Mouse (Mus musculus): ENCODE measurements around the gene Gtf3c4. TPM values are rescaled to one million over a fixed set of nuclear protein-coding genes. Genes with fewer than 3 reads are reported as not detected.

Gene Gtf3c4
- total and polyA plus RNA-seq, 3 experiments, result 25.0 to 37.6 (median 26.0) TPM

DNA sequence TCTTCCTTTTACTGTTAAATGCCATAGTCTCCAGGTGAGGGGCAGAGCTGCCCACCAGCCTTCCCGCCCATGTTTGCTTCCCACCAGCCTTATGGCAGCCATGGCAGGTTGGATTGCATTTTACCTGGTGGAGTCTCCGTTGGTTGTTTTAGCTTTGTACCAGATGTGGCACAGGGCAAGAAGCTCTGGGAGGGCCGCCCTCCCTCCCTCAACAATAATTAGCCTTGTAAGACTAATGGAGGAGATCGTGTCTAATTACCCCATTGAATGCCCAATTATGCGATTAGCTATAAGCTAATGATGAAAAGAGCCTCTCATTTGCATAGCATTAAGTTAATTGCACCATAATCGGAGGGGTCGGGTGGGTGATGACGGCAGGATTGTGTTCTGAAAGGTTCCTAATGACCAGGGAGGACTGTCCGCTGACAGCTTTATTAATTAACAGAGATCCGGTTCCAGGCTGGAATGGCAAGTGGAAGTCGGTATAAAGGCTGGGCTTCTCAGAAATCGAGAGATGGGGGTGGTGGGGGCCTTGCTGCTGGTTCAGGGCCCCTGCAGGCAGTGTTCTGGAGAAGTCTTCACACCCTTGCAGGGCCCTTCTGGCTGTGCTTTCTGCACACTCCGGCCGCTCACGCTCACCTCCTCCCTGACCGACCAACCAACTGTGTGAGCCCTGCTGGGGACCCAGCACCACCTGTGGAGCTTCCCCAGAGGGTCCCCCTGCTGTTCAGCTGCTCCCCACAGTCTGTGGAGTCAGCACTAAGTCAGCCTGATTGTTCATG lies 60.0 kb downstream of the Gtf3c4 start:
- H3K9me3 ChIP-seq (replicated peaks), result no peaks in the 10 kb centered on the region
- TF ChIP-seq GATA1 (IDR thresholded peaks at IDR 0.05; ENCODE audit: borderline replicate concordance, low read length) (no peak), GATA2 (IDR thresholded peaks at IDR 0.05; ENCODE audit: borderline replicate concordance, low read depth, low read length) (no peak)
- ATAC-seq (ENCODE audit: extremely low read depth, insufficient number of reproducible peaks, low FRiP score, poor library complexity, severe bottlenecking) (no peak), DNase-seq (ENCODE audit: low spot score) (no peak)
- H3K4me1 ChIP-seq (ENCODE audit: insufficient read depth, low read depth, low read length), result no peaks in the 10 kb centered on the region
- H3K4me3 ChIP-seq (ENCODE audit: low read depth, low read length), result no peak overlapping the region
- peaks cover 37% of the 10 kb centered on the region for H3K27me3 ChIP-seq (ENCODE audit: insufficient read depth, low read length)
- H3K36me3 ChIP-seq (replicated peaks), result no peaks in the 10 kb centered on the region

DNA sequence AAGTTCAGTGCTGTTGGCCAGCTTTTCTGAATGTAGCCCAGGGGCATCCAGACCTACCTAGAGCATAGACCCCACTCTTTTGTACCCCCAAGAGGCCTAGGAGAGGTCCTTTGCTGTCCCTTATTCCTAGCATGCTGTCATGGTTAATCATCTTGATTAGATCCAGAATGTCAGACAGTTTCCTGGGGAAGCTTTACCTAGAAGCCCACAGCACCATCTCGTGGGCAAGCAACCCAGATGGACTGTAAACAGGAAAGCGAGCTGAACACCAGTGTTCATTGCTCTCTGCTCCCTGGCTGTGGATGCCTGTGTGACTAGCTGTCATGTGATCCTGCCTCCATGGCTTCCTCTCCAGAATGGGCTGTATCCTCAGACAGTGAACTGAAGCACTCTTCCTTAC lies 63.4 kb downstream of the Gtf3c4 start:
- DNase-seq (ENCODE audit: low spot score), result no peak
- Histone ChIP-seq H3K9me3 (replicated peaks) (no peaks in the 10 kb centered on the region), H3K4me3 (ENCODE audit: low read depth, low read length) (no peak overlapping the region), H3K4me1 (ENCODE audit: insufficient read depth, low read depth, low read length) (no peaks in the 10 kb centered on the region), H3K27me3 (ENCODE audit: insufficient read depth, low read length) (peaks cover 43% of the 10 kb centered on the region), H3K36me3 (replicated peaks) (no peaks in the 10 kb centered on the region)
- ATAC-seq (ENCODE audit: extremely low read depth, insufficient number of reproducible peaks, low FRiP score, poor library complexity, severe bottlenecking), result no peak
- TF ChIP-seq TAL1 (conservative IDR thresholded peaks at IDR 0.05; ENCODE audit: low read depth, low read length) (no peak), POLR2AphosphoS5 (IDR thresholded peaks at IDR 0.05; ENCODE audit: insufficient replicate concordance, low read depth, low read length) (no peak), GATA1 (IDR thresholded peaks at IDR 0.05; ENCODE audit: borderline replicate concordance, low read length) (no peak), CTCF (IDR thresholded peaks at IDR 0.05; ENCODE audit: low read depth, low read length) (no peak), GATA2 (IDR thresholded peaks at IDR 0.05; ENCODE audit: borderline replicate concordance, low read depth, low read length) (no peak)

DNA sequence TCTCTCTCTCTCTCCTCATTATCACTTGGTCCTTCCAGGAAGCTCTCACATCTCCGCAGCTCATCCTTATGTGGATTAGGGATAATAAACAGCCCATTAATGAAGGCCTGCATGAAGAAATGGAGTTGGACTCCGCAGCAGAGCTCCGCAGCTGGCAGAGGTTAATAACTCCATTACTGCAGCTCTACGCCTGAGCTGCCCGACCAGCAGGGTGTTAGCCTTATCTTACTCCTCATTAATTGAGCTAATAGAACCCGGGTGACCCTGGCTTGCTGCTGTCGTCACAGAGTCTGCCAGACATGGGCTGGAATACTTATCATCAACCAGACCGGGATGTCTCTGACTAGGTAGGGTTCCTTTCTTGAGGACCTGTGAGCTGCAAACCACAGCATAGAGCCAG lies 66.1 kb downstream of the Gtf3c4 start:
- no peaks in the 10 kb centered on the region for H3K4me1 ChIP-seq (ENCODE audit: insufficient read depth, low read depth, low read length)
- ATAC-seq (ENCODE audit: extremely low read depth, insufficient number of reproducible peaks, low FRiP score, poor library complexity, severe bottlenecking) (no peak), DNase-seq (ENCODE audit: low spot score) (no peak)
- peaks cover 28% of the 10 kb centered on the region for H3K27me3 ChIP-seq (ENCODE audit: insufficient read depth, low read length)
- no peak overlapping the region for H3K4me3 ChIP-seq (ENCODE audit: low read depth, low read length)
- TF ChIP-seq POLR2AphosphoS5 (IDR thresholded peaks at IDR 0.05; ENCODE audit: insufficient replicate concordance, low read depth, low read length) (no peak), GATA1 (IDR thresholded peaks at IDR 0.05; ENCODE audit: borderline replicate concordance, low read length) (no peak), CTCF (IDR thresholded peaks at IDR 0.05; ENCODE audit: low read depth, low read length) (no peak), GATA2 (IDR thresholded peaks at IDR 0.05; ENCODE audit: borderline replicate concordance, low read depth, low read length) (no peak), TAL1 (conservative IDR thresholded peaks at IDR 0.05; ENCODE audit: low read depth, low read length) (no peak)
- no peaks in the 10 kb centered on the region for H3K36me3 ChIP-seq (replicated peaks)
- H3K9me3 ChIP-seq (replicated peaks), result no peaks in the 10 kb centered on the region

Other genes with a start within 250 kb of the Gtf3c4 start
- 537 and 588 TPM in 2 replicates for gene Gfi1b, start 218.4 kb downstream of the Gtf3c4 start, total RNA-seq (2014; fragmentation: Nextera tagmentation)
- gene Gfi1b, start 218.4 kb downstream of the Gtf3c4 start, total RNA-seq (2017), result 104 and 131 TPM in 2 replicates
- gene Gfi1b, start 218.4 kb downstream of the Gtf3c4 start, polyA plus RNA-seq (2012), result 649 and 739 TPM in 2 replicates
- gene Tsc1, start 199.1 kb downstream of the Gtf3c4 start, total RNA-seq (2014; fragmentation: Nextera tagmentation), result 35.7 and 39.0 TPM in 2 replicates
- gene Tsc1, start 199.1 kb downstream of the Gtf3c4 start, total RNA-seq (2017), result 22.1 and 26.6 TPM in 2 replicates
- gene Tsc1, start 199.1 kb downstream of the Gtf3c4 start, polyA plus RNA-seq (2012), result 3.5 and 5.8 TPM in 2 replicates
- 5.6 and 7.9 TPM in 2 replicates for gene Spaca9, start 140.6 kb downstream of the Gtf3c4 start, total RNA-seq (2014; fragmentation: Nextera tagmentation)
- 15.4 and 22.3 TPM in 2 replicates for gene Spaca9, start 140.6 kb downstream of the Gtf3c4 start, total RNA-seq (2017)
- gene Spaca9, start 140.6 kb downstream of the Gtf3c4 start, polyA plus RNA-seq (2012), result 1.4 and 1.8 TPM in 2 replicates
- 9.3 and 14.8 TPM in 2 replicates for gene Ak8, start 140.2 kb downstream of the Gtf3c4 start, total RNA-seq (2014; fragmentation: Nextera tagmentation)
- gene Ak8, start 140.2 kb downstream of the Gtf3c4 start, total RNA-seq (2017), result 2.8 and 3.5 TPM in 2 replicates
- 0.38 and 0.41 TPM in 2 replicates for gene Ak8, start 140.2 kb downstream of the Gtf3c4 start, polyA plus RNA-seq (2012)
- gene Ddx31, start within 50 bp of the Gtf3c4 start, total RNA-seq (2014; fragmentation: Nextera tagmentation), result 8.4 and 17.1 TPM in 2 replicates
- 13.0 and 15.9 TPM in 2 replicates for gene Ddx31, start within 50 bp of the Gtf3c4 start, total RNA-seq (2017)
- 5.0 and 5.2 TPM in 2 replicates for gene Ddx31, start within 50 bp of the Gtf3c4 start, polyA plus RNA-seq (2012)
- gene Barhl1, start 76.3 kb upstream of the Gtf3c4 start, total RNA-seq (2014; fragmentation: Nextera tagmentation), result not detected in 2 replicates
- gene Barhl1, start 76.3 kb upstream of the Gtf3c4 start, total RNA-seq (2017), result 0.11 TPM in 1 of 2 replicates, not detected in the other
- 0.07 TPM in 1 of 2 replicates, not detected in the other for gene Barhl1, start 76.3 kb upstream of the Gtf3c4 start, polyA plus RNA-seq (2012)
- gene Cfap77, start 214.7 kb upstream of the Gtf3c4 start, total RNA-seq (2014; fragmentation: Nextera tagmentation), result 1.9 and 2.2 TPM in 2 replicates
- 0.29 and 0.55 TPM in 2 replicates for gene Cfap77, start 214.7 kb upstream of the Gtf3c4 start, total RNA-seq (2017)
- 0.73 and 0.79 TPM in 2 replicates for gene Cfap77, start 214.7 kb upstream of the Gtf3c4 start, polyA plus RNA-seq (2012)
- 21.5 and 27.6 TPM in 2 replicates for gene Ttf1, start 219.9 kb upstream of the Gtf3c4 start, total RNA-seq (2014; fragmentation: Nextera tagmentation)
- gene Ttf1, start 219.9 kb upstream of the Gtf3c4 start, total RNA-seq (2017), result 31.8 and 39.2 TPM in 2 replicates
- gene Ttf1, start 219.9 kb upstream of the Gtf3c4 start, polyA plus RNA-seq (2012), result 5.6 and 7.8 TPM in 2 replicates

All from G1E (cell line).